Mouse (Mus musculus) embryonic fibroblast, embryonic 13.5 days (primary cell): Measurements from ENCODE around the gene Rbpj.

Experiments
- CTCF ChIP-seq: IDR thresholded peaks from 2 replicates; pipeline ENCODE4 v1.5.1; 2011; ENCODE audit warnings: mild to moderate bottlenecking, control low read depth, low read length, moderate library complexity, borderline replicate concordance; ENCODE audit not compliant: insufficient read depth
- POLR2A ChIP-seq: IDR thresholded peaks from 2 replicates; pipeline ENCODE4 v1.6.1; 2011; ENCODE audit warnings: low read depth, mild to moderate bottlenecking, control low read depth, low read length, moderate library complexity

DNA sequence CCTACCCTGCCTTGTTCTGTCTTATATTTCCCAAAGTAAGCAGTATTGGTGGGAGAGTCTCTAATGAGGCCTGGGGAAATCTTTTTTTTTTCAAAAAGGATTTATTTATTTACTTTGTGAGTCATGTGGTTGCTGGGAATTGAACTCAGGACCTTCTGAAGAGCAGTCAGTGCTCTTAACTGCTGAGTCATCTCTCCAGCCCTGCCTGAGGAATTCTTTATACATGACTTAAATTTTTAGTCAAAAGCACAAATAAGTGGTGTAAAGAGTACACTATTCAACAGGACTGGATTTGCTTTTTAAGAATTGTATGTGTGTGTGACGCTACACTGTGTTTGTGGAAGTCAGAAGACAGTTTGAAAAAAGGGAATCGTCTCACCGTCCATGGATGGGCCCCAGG lies 166.1 kb downstream of the Rbpj start:
- no peak for TF ChIP-seq CTCF
- no peak for TF ChIP-seq POLR2A
